Mouse (Mus musculus) midbrain, embryonic 10.5 days (tissue): Measurements from ENCODE around the gene Dedd. TPM values are rescaled to one million over a fixed set of nuclear protein-coding genes. Genes with fewer than 3 reads are reported as not detected.

Experiments
- DNase-seq: peaks from one replicate; pipeline ENCODE4 v3.0.0-alpha.2; 2017; ENCODE audit warnings: low spot score
- H3K27ac ChIP-seq: fragments of 300-500 bp; sonication (generic); replicated peaks from 2 replicates; pipeline ENCODE4 v1.5.1; 2016; ENCODE audit warnings: mild to moderate bottlenecking
- H3K27me3 ChIP-seq: fragments of 300-500 bp; sonication (generic); 2 replicates; pipeline ENCODE4 v1.6.1; 2016; ENCODE audit warnings: low read depth, mild to moderate bottlenecking; ENCODE audit not compliant: poor library complexity, severe bottlenecking
- H3K36me3 ChIP-seq: fragments of 300-500 bp; sonication (generic); 2 replicates; pipeline ENCODE4 v1.6.1; 2016; ENCODE audit warnings: mild to moderate bottlenecking, moderate library complexity
- H3K4me1 ChIP-seq: fragments of 300-500 bp; sonication (generic); 2 replicates; pipeline ENCODE4 v1.6.1; 2016
- H3K4me3 ChIP-seq: fragments of 300-500 bp; sonication (generic); 2 replicates; pipeline ENCODE4 v1.5.1; 2016; ENCODE audit warnings: mild to moderate bottlenecking, moderate library complexity
- H3K9me3 ChIP-seq: fragments of 300-500 bp; sonication (generic); replicated peaks from 2 replicates; pipeline ENCODE4 v1.6.1; 2016; ENCODE audit warnings: mild to moderate bottlenecking
- WGBS: fragments of 180-500 bp; shearing (Covaris S2); methylation state at CpG from one replicate; pipeline ENCODE4 v1.1.7; 2016; 5-methylcytosine and 5-hydroxymethylcytosine counted together
- polyA plus RNA-seq: library from polyadenylated mRNA; unstranded; fragments of >200 nt; fragmentation: Nextera tagmentation; extraction: Ambion mirVana; gene quantifications from 2 replicates; pipeline ENCODE4 v1.2.1, GENCODE M21; 2016

Gene Dedd
- polyA plus RNA-seq, result 48.5 and 48.9 TPM in 2 replicates

GRCm38 (mm10) chr1:171328839-171329432, at the start of gene Dedd:
Gene Dedd, plus strand, starts transcription at chr1:171329145.
- WGBS, result under 1% methylated on average over 38 of the region's 48 CpGs
- H3K36me3 ChIP-seq, result peaks cover 11% of the 10 kb centered on the region; the same call in 1 of the 2 replicates
- DNase-seq, result peak; percentile 94
- H3K27me3 ChIP-seq, result no peaks in the 10 kb centered on the region
- H3K4me3 ChIP-seq, result peak within 1 kb of the TSS; percentile 88
- H3K4me1 ChIP-seq, result peaks cover 39% of the 10 kb centered on the region
- peak within 1 kb of the TSS; percentile 100 for H3K27ac ChIP-seq
- H3K9me3 ChIP-seq, result no peaks in the 10 kb centered on the region

GRCm38 (mm10) chr1:171279721-171280120, 49.2 kb upstream of the Dedd start:
- H3K4me3 ChIP-seq, result peak overlapping the region; percentile 75
- no peak for DNase-seq
- 63% methylated on average over 5 of the region's 5 CpGs for WGBS
- peak overlapping the region; percentile 83 for H3K27ac ChIP-seq
- peaks cover 77% of the 10 kb centered on the region for H3K36me3 ChIP-seq
- peaks cover 30% of the 10 kb centered on the region for H3K4me1 ChIP-seq
- no peaks in the 10 kb centered on the region for H3K9me3 ChIP-seq
- H3K27me3 ChIP-seq, result no peaks in the 10 kb centered on the region

GRCm38 (mm10) chr1:171280250-171280915, 48.6 kb upstream of the Dedd start:
- H3K27ac ChIP-seq, result peak overlapping the region; percentile 83
- peak overlapping the region; percentile 75 for H3K4me3 ChIP-seq
- peaks cover 33% of the 10 kb centered on the region for H3K4me1 ChIP-seq
- no peaks in the 10 kb centered on the region for H3K9me3 ChIP-seq
- H3K36me3 ChIP-seq, result peaks cover 77% of the 10 kb centered on the region
- WGBS, result 2% methylated on average over 25 of the region's 25 CpGs
- H3K27me3 ChIP-seq, result no peaks in the 10 kb centered on the region
- no peak for DNase-seq

GRCm38 (mm10) chr1:171280916-171281527, 47.9 kb upstream of the Dedd start, which contains the start of gene Ppox:
Gene Ppox, minus strand, starts transcription at chr1:171281186.
- WGBS, result under 1% methylated on average over 26 of the region's 26 CpGs
- Histone ChIP-seq H3K4me3 (peak within 1 kb of the TSS; percentile 75), H3K27ac (peak within 1 kb of the TSS; percentile 83), H3K27me3 (no peaks in the 10 kb centered on the region), H3K4me1 (peaks cover 39% of the 10 kb centered on the region), H3K36me3 (peaks cover 77% of the 10 kb centered on the region), H3K9me3 (no peaks in the 10 kb centered on the region)
- DNase-seq, result peak; percentile 91

- Histone ChIP-seq H3K36me3 (peaks cover 77% of the 10 kb centered on the region), H3K9me3 (no peaks in the 10 kb centered on the region), H3K27ac (peak overlapping the region; percentile 83), H3K4me3 (peak overlapping the region; percentile 75), H3K4me1 (peaks cover 44% of the 10 kb centered on the region), H3K27me3 (no peaks in the 10 kb centered on the region)
- peak; percentile 80 for DNase-seq
- under 1% methylated on average over 10 of the region's 10 CpGs for WGBS
Measured at GRCm38 (mm10) chr1:171281528-171281923, 47.4 kb upstream of the Dedd start.

DNA sequence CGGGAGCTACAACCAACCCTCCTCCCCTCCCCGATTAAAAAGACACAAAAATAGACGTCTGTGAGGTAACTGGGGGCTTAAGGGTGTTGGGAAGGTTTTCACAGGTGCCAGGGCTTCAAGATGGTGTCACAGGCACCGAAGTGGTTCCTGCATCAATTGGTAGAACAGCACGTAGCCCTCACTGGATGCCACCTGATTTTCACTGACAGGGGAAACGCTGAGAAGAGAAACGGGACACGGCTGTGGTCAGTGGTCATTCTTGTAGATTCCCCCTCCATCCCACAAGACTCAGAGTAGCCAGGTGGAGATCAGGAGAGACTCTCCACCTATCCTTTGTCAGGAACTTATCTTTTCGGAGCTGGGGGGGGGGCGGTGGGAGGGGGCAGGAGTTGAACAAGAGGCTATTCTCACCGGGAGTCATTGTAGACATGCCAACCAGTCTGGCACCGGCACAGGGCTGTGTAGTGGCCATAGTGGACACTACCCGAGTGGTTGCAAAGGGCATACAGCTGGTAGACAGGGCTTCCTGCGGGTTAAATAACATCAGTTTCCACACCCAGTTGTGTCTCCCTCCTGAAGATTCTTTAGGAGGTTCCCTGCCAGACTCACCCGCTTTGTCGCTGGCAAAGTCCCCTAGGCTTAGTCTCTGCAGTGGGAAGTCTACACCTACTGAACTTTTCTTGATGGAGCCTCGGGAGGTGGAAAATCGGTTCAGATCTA, 46.7 kb upstream of the Dedd start:
- Histone ChIP-seq H3K27ac (peak overlapping the region; percentile 33; the same call in 1 of the 2 replicates), H3K9me3 (no peaks in the 10 kb centered on the region), H3K36me3 (peaks cover 73% of the 10 kb centered on the region), H3K4me1 (peaks cover 51% of the 10 kb centered on the region), H3K27me3 (no peaks in the 10 kb centered on the region), H3K4me3 (peak overlapping the region; percentile 75)
- WGBS, result 80% methylated on average over 18 of the region's 18 CpGs
- no peak for DNase-seq

DNA sequence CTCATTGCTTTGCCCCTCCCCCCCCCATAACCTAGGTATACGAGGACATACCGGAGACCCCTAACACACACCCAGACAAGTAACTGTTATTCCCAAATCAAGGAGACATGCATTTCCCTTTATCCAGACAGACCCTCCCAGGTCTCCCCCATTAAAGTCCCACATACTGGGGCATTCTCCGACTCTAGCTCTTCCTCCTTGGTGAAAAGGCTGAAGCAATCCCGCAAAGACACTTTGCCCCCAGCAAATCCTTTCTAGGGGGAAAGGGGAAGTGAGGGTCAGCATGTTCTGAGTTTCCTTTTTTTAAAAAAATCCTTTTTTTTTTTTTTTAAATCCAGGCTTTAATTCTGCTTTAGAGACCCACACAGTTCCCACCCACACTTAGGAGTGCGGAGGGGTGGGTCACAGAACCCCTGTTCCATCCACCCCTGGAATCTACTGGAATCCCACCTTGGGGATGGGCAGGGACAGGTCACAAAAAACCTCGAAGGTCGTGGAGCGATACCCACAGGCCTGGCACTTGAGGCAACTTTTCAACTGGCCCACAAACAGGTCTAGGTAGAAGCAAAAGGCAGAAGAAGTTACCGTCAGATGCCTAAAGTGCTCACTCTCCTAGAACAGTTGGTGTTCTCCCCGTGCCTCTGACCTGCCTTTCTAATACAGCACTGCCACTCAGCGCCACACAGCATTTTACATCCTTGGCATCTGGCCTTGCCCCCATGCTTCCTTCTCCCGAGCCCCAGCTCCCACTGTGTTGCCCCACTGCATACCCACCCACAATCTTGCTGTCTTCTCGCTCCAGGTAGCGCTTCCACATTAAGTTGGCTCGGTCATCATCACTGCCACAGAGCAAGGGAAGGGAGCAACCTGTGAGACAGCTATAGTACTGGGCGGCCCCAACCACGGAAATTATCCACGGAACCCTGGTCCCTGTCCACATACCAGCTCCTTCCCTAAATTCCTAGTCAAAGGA, 45.5 kb upstream of the Dedd start:
- WGBS, result 95% methylated on average over 18 of the region's 18 CpGs
- H3K27me3 ChIP-seq, result no peaks in the 10 kb centered on the region
- H3K4me1 ChIP-seq, result peaks cover 58% of the 10 kb centered on the region
- DNase-seq, result no peak
- no peaks in the 10 kb centered on the region for H3K9me3 ChIP-seq
- H3K4me3 ChIP-seq, result no peak overlapping the region
- H3K36me3 ChIP-seq, result peaks cover 62% of the 10 kb centered on the region
- H3K27ac ChIP-seq, result no peak overlapping the region

DNA sequence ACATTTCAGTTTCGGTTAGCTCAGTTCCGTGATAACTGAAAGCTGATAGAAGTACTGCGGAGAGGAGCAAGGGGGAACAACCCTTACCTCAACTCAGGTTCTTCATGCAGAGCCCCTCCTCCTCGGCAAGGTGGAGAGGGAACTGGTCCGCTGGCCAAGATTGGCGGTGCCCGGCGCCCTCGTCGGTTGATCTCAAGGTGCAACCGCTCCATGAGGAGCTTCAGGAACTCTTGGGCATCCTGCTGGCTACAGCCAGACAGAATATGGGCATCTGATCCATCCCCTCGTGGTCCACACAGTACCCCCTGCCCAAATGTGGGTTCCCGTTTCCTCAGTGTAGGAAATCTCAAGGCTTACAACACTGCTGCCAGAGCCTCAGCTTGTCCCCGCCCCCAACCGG, 44.5 kb upstream of the Dedd start:
- no peak overlapping the region for H3K27ac ChIP-seq
- peaks cover 57% of the 10 kb centered on the region for H3K4me1 ChIP-seq

DNA sequence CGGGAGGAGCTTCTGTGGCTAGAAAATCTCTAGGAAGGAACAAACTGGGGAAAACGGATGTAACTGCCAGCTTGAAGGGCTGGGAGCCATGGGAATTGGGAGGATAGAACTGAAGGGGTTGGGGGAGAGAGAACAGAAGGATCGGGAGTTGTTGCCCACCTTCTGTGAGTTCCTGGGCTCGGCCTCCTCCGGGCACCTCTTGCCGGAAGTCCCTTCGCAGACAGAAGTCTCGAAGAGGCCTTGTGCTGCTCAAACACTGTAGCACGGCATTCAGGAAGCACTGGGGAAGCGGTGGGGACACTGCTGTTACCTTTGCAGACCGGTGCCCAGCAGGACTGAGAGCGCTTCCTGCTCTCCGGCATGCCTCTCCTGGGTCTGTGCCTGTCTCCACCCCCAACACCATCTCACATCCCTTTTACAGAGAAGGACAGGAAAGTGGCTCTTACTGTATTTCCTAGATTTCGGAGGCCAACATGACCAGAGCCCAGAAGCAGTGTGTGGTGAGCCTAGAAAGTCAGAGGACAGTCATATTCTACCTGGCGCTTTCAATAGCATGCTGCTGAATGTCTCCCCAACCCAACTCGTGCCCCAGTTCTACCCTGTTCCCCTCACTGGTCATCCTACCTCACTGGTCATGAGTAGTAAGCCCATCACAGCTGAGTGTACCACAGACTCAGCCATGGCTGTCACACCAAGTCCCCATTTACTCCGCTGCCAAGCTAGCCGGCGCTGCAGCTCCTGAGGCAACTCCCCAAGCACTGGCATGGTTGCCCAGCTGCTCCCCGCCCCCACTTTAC, 43.7 kb upstream of the Dedd start:
- Histone ChIP-seq H3K27ac (no peak overlapping the region), H3K9me3 (no peaks in the 10 kb centered on the region), H3K36me3 (peaks cover 69% of the 10 kb centered on the region), H3K4me3 (peak overlapping the region; percentile 18), H3K4me1 (peaks cover 49% of the 10 kb centered on the region), H3K27me3 (no peaks in the 10 kb centered on the region)
- 88% methylated on average over 20 of the region's 20 CpGs for WGBS
- no peak for DNase-seq

More for the DNA sequence above, 44.5 kb upstream of the Dedd start:
- WGBS, result 94% methylated on average over 15 of the region's 15 CpGs
- Histone ChIP-seq H3K9me3 (no peaks in the 10 kb centered on the region), H3K27me3 (no peaks in the 10 kb centered on the region), H3K36me3 (peaks cover 62% of the 10 kb centered on the region), H3K4me3 (peak overlapping the region; percentile 18; the same call in 1 of the 2 replicates)
- no peak for DNase-seq

DNA sequence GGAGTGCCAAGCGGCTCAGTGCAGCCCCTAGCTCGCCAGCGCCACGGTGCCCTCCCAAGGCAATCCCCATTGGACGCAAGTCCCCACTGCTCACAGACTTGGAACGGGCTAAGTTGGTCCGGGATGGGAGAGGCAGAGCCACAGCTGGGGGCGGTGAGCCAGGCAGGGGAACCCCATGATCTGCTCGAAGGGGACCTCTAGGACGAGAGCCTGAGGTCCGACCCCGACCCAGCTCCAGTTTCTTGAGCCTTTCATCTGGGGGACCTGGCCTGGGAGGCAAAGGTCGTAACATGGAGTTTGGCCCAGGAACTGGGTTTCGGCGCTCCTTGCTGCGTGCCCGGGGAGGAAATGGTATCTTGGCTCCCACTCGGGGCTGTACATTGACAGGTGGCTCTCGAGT, 42.4 kb upstream of the Dedd start:
- WGBS, result 91% methylated on average over 19 of the region's 19 CpGs
- no peak for DNase-seq
- no peaks in the 10 kb centered on the region for H3K27me3 ChIP-seq
- H3K4me3 ChIP-seq, result peak overlapping the region; percentile 98
- peaks cover 69% of the 10 kb centered on the region for H3K36me3 ChIP-seq
- peaks cover 41% of the 10 kb centered on the region for H3K4me1 ChIP-seq
- H3K9me3 ChIP-seq, result no peaks in the 10 kb centered on the region
- H3K27ac ChIP-seq, result peak overlapping the region; percentile 100
